Comparison of ENCODE assay signal across 17 mouse cellular contexts in the genomic region with DNA sequence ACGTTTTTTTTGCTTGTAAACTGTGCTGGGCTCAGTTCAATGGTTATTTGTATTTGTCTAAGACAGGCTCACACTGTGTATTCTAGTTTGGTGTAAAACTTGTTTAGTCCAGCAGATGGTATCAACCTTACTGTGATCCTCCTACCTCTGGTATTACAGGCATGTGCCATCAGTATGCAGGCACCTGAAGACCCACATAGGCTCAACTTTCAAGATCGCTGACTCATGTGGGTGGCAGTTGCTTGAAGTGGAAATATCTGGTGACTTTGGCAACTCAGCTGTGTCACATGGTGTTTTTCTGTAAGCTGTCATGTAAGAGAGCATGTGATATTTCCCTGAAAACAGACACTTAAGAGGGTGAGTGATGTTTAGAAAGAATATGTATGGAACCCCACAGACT.
A peak's percentile ranks its signal among the peaks of the same experiment; 100 is the strongest.
DNase-seq lines count a peak whose midpoint lies in the region; ATAC-seq and TF ChIP-seq lines count a peak whose summit lies in the region.
"Had no signal": no experiment of that assay in that cellular context is flagged by ENCODE, and none has a peak within 500 bp of the region (broad histone marks: within the 10 kb centered on the region; RNA-seq: fewer than 3 reads in every experiment).

No protein-coding gene starts in this region.

- peak; percentile 28; the same call in 1 of the 2 replicates for TF ChIP-seq CTCF in kidney, postnatal 0 days (IDR thresholded peaks at IDR 0.05; ENCODE audit: low read depth)

- H3K9me3 ChIP-seq in kidney, postnatal 0 days (replicated peaks; ENCODE audit: low read length) = no peaks in the 10 kb centered on the region
- no peaks in the 10 kb centered on the region for H3K9me3 ChIP-seq in lung, embryonic 16.5 days (ENCODE audit: control insufficient read depth, low read length)
- H3K9me3 ChIP-seq: forebrain, embryonic 13.5 days; lung, embryonic 15.5 days; midbrain, embryonic 15.5 days had no signal

- 81% methylated on average over 2 of the region's 2 CpGs for WGBS in kidney, postnatal 0 days
- WGBS in lung, embryonic 16.5 days = 53% methylated on average over 2 of the region's 2 CpGs

- DNase-seq in kidney, postnatal 0 days (ENCODE audit: low spot score) = peak; percentile 1
- no peak for DNase-seq in kidney, adult 11 months
- peak; percentile 5 for DNase-seq in R1 (ENCODE audit: low read depth, low spot score)
- DNase-seq in adrenal gland, postnatal 25 days = no peak
- no peak for DNase-seq in adrenal gland, adult 18-20 months (ENCODE audit: low spot score in 2 of 2)
- DNase-seq: cerebellum, adult 2 months; heart, adult 2 months; kidney, postnatal 14 days; right cerebral cortex, postnatal 14 days; thymus, postnatal 25 days had no signal

- ATAC-seq in kidney, postnatal 0 days (replicated peaks; ENCODE audit: low FRiP score, low read depth) = 0 out of 2 replicates have a peak, but pooled peaks have one; percentile 46
- ATAC-seq in lung, embryonic 16.5 days (ENCODE audit: low read depth) = peak; percentile 31; the same call in 1 of the 2 replicates
- ATAC-seq in frontal cortex, adult (ENCODE audit: low TSS enrichment) = no peak
- ATAC-seq: CD4-positive, CD25-positive, alpha-beta regulatory T cell, adult 4 months; forebrain, embryonic 13.5 days; midbrain, embryonic 15.5 days had no signal

- H3K36me3 ChIP-seq in kidney, postnatal 0 days (ENCODE audit: insufficient read depth, low read length) = no peaks in the 10 kb centered on the region
- H3K36me3 ChIP-seq in lung, embryonic 16.5 days (ENCODE audit: control insufficient read depth, insufficient read depth, low read length) = no peaks in the 10 kb centered on the region
- H3K36me3 ChIP-seq: lung, embryonic 15.5 days; midbrain, embryonic 15.5 days had no signal

- no peak overlapping the region for H3K4me3 ChIP-seq in kidney, postnatal 0 days (replicated peaks; ENCODE audit: low read depth, low read length)
- no peak overlapping the region for H3K4me3 ChIP-seq in lung, embryonic 16.5 days (ENCODE audit: low read length)
- H3K4me3 ChIP-seq: forebrain, embryonic 13.5 days; heart, adult 2 months; lung, embryonic 15.5 days; midbrain, embryonic 15.5 days had no signal

- no peak overlapping the region for H3K4me2 ChIP-seq in kidney, postnatal 0 days (ENCODE audit: low read length)
- no peak overlapping the region for H3K4me2 ChIP-seq in lung, embryonic 16.5 days (ENCODE audit: low read depth, low read length)
- H3K4me2 ChIP-seq: forebrain, embryonic 13.5 days; lung, embryonic 15.5 days; midbrain, embryonic 15.5 days had no signal

- no peak overlapping the region for H3K9ac ChIP-seq in kidney, postnatal 0 days (ENCODE audit: low read depth, low read length)
- H3K9ac ChIP-seq in lung, embryonic 16.5 days (ENCODE audit: low read length) = no peak overlapping the region
- H3K9ac ChIP-seq: forebrain, embryonic 13.5 days; lung, embryonic 15.5 days; midbrain, embryonic 15.5 days had no signal

- no peaks in the 10 kb centered on the region for H3K27me3 ChIP-seq in kidney, postnatal 0 days (ENCODE audit: insufficient read depth, low read length)
- H3K27me3 ChIP-seq in lung, embryonic 16.5 days (ENCODE audit: control insufficient read depth, insufficient read depth, low read depth, low read length) = no peaks in the 10 kb centered on the region
- H3K27me3 ChIP-seq: forebrain, embryonic 13.5 days; lung, embryonic 15.5 days; midbrain, embryonic 15.5 days had no signal

- H3K27ac ChIP-seq in kidney, postnatal 0 days = no peak overlapping the region
- no peak overlapping the region for H3K27ac ChIP-seq in lung, embryonic 16.5 days (ENCODE audit: low read length)
- H3K27ac ChIP-seq: forebrain, embryonic 13.5 days; heart, adult 2 months; lung, embryonic 15.5 days; midbrain, embryonic 15.5 days; stomach, postnatal 0 days had no signal

- H3K4me1 ChIP-seq in kidney, postnatal 0 days (replicated peaks; ENCODE audit: insufficient read depth, low read length) = no peaks in the 10 kb centered on the region
- no peaks in the 10 kb centered on the region for H3K4me1 ChIP-seq in lung, embryonic 16.5 days (replicated peaks; ENCODE audit: control insufficient read depth, insufficient read depth, low read length)
- H3K4me1 ChIP-seq: forebrain, embryonic 13.5 days; lung, embryonic 15.5 days; midbrain, embryonic 15.5 days had no signal

Comparison
In these comparisons a context has a peak if more than half of its experiments do, and no peak if none do; other contexts are left out.
1. DNase-seq: peak in kidney, postnatal 0 days (single experiment) and R1 (single experiment); none in kidney, adult 11 months (single experiment), adrenal gland, postnatal 25 days (single experiment) and adrenal gland, adult 18-20 months (0 of 2).